Mouse (Mus musculus) embryonic facial prominence, embryonic 13.5 days (tissue): ENCODE data around the gene Tmem131l. TPM values are rescaled to one million over a fixed set of nuclear protein-coding genes. Genes with fewer than 3 reads are reported as not detected.

Source experiments
- ATAC-seq: fragments of 200-750 bp; cut with Nextera tagmentation; 2 replicates; pipeline ENCODE4 v1.8.0; 2017; ENCODE audit warnings: low read depth; ENCODE audit not compliant: insufficient number of reproducible peaks, insufficient read depth, low FRiP score, low TSS enrichment
- H3K27ac ChIP-seq: fragments of 300-500 bp; sonication (generic); 2 replicates; pipeline ENCODE4 v1.5.1; 2015; ENCODE audit warnings: moderate library complexity, mild to moderate bottlenecking, inconsistent platforms
- H3K27me3 ChIP-seq: fragments of 300-500 bp; sonication (generic); 2 replicates; pipeline ENCODE4 v1.6.1; 2015; ENCODE audit warnings: mild to moderate bottlenecking, inconsistent platforms
- H3K36me3 ChIP-seq: fragments of 300-500 bp; sonication (generic); 2 replicates; pipeline ENCODE4 v1.6.1; 2015; ENCODE audit warnings: mild to moderate bottlenecking, inconsistent platforms
- H3K4me1 ChIP-seq: fragments of 300-500 bp; sonication (generic); 2 replicates; pipeline ENCODE4 v1.6.1; 2015; ENCODE audit warnings: inconsistent platforms
- H3K4me2 ChIP-seq: fragments of 300-500 bp; sonication (generic); 2 replicates; pipeline ENCODE4 v1.6.1; 2015; ENCODE audit warnings: moderate library complexity, mild to moderate bottlenecking, inconsistent platforms
- H3K4me3 ChIP-seq: fragments of 300-500 bp; sonication (generic); 2 replicates; pipeline ENCODE4 v1.5.1; 2015; ENCODE audit warnings: mild to moderate bottlenecking, inconsistent platforms
- H3K9ac ChIP-seq: fragments of 300-500 bp; sonication (generic); 2 replicates; pipeline ENCODE4 v1.6.1; 2015; ENCODE audit warnings: mild to moderate bottlenecking, inconsistent platforms
- H3K9me3 ChIP-seq: fragments of 300-500 bp; sonication (generic); 2 replicates; pipeline ENCODE4 v1.6.1; 2016; ENCODE audit warnings: inconsistent platforms
- WGBS: fragments of 180-500 bp; shearing (Covaris S2); methylation state at CpG from one replicate; pipeline ENCODE4 v1.1.7; 2015; ENCODE audit warnings: mixed read lengths; 5-methylcytosine and 5-hydroxymethylcytosine counted together
- polyA plus RNA-seq: library from polyadenylated mRNA; unstranded; fragments of >200 nt; fragmentation: Nextera tagmentation; extraction: Ambion mirVana; gene quantifications from 2 replicates; pipeline ENCODE4 v1.2.1, GENCODE M21; 2015

Tmem131l gene
- polyA plus RNA-seq, 1 experiment from 2014 or later, result 67.4 TPM

DNA sequence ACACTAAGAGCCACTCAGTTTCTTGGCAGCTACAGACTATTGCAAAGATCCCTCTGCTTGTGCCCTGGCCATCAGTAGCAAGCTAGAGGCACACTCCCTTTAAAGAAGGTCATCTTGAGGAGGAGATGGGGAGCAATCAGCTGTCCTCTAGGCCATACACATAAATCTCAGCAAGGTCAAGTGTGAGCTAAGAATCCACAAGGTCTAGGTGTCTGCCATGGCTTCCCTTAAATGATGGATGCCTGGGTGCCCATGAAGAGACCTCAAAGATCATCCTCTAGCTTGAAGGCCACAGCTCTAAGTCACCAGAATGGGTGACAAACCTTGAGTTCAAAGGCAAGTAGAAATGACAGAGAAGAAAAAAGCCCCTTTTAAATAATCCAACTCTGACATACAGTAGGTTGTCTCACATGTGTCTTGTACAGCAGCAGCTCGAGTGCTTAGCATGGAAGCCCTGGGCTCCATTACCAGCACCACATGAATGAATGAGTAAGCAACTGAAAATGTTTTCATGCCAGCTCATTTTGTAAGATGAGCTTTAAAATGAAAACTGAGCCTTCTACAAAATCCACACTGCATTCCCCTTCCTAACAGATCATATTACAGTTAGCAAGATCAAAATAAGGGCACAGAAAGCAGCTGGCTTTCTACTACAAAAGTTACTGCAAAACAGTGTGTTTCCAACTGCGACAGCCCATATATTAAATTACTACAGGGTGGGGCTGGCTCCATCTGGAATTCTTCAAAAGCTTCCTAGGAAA lies 35.5 kb downstream of the Tmem131l start:
- no peak overlapping the region for H3K4me2 ChIP-seq
- no peak overlapping the region for H3K9ac ChIP-seq
- 17% methylated on average over 2 of the region's 2 CpGs for WGBS
- no peak overlapping the region for H3K4me3 ChIP-seq
- H3K4me1 ChIP-seq, result peaks cover 28% of the 10 kb centered on the region
- peak overlapping the region; percentile 34; the same call in 1 of the 2 replicates for H3K27ac ChIP-seq
- 0 out of 2 replicates have a peak, but pooled peaks have one; percentile 48 for ATAC-seq
- H3K36me3 ChIP-seq, result no peaks in the 10 kb centered on the region; the same call in 1 of the 2 replicates
- H3K27me3 ChIP-seq, result no peaks in the 10 kb centered on the region
- no peaks in the 10 kb centered on the region for H3K9me3 ChIP-seq

DNA sequence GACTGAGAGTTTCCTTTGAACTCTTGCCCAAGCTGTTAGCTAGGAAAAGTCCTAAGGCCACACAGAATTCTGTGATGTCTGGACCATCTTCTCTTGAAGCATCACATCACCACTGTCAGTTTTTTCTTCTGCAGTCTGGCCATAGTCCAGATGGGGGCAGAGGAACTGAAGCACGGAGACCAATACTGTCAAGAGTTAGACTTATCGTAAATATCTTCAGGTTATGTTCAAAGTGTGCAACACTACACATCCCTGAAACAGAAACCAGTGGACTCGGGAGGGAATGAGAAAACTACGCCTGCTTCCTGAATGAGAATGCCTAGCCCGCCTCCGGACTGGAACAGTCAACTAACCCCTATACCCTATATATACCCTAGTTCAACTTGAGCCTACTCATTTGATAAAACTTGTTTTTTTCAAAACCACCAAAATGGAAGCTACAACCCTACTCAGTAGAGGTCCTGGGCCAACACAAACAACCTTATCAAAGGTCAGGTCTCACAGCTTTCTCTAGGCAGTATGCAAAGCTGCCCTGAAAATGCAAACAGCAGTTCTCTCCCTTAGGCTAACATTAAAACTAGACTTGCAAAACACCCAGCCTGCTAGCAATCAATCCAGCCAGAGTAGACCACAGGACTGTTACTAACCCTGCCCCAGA lies 37.4 kb downstream of the Tmem131l start:
- Histone ChIP-seq H3K27me3 (no peaks in the 10 kb centered on the region), H3K4me2 (no peak overlapping the region), H3K4me1 (peaks cover 25% of the 10 kb centered on the region), H3K27ac (no peak overlapping the region), H3K4me3 (no peak overlapping the region), H3K36me3 (no peaks in the 10 kb centered on the region; the same call in 1 of the 2 replicates), H3K9me3 (no peaks in the 10 kb centered on the region), H3K9ac (no peak overlapping the region)
- WGBS, result 77% methylated on average over 6 of the region's 6 CpGs
- no peak for ATAC-seq

DNA sequence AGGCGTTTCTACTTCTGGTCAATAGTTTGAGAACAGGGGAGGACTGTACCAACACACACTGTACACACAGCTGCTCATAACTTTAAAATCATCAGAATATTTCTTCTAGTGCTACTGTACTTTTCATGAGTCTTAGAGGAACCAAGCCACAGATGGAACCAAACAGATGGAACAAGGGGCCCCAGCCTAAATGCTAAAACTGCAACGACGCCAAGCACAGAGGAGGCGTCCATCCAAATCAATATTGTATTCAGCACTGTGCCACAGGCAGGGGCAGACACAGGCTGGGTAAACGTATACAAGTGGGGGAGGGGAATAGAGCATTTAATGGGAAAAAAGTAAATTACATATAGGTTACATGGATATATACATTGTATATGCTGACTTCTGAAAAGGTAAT lies 42.4 kb downstream of the Tmem131l start:
- Histone ChIP-seq H3K4me2 (no peak overlapping the region), H3K4me1 (peaks cover 54% of the 10 kb centered on the region), H3K9ac (no peak overlapping the region), H3K27me3 (no peaks in the 10 kb centered on the region), H3K27ac (no peak overlapping the region), H3K9me3 (no peaks in the 10 kb centered on the region), H3K36me3 (no peaks in the 10 kb centered on the region; the same call in 1 of the 2 replicates), H3K4me3 (no peak overlapping the region)
- 63% methylated on average over 5 of the region's 5 CpGs for WGBS
- ATAC-seq, result no peak

DNA sequence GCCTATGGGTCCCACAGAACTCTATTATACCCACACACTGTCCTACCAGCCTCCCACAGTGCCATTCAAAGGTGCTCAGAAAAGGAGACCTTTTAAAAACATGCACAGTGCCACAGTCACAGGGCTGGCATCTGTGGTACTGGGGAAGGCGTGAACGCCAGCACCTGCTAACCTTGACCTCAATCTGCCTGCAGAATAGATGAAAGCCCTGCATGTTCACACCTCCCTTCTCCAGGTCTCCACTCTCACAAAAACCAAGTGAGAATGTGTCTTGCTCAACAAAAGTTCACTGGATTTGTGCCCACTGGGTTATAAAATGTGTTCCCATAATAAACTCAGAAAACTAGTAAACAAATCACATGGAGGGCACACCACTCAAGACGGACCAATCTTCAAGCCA lies 42.9 kb downstream of the Tmem131l start:
- H3K27ac ChIP-seq, result no peak overlapping the region
- no peak overlapping the region for H3K9ac ChIP-seq
- no peaks in the 10 kb centered on the region for H3K27me3 ChIP-seq
- H3K4me3 ChIP-seq, result no peak overlapping the region
- no peak for ATAC-seq
- no peaks in the 10 kb centered on the region for H3K9me3 ChIP-seq
- H3K4me2 ChIP-seq, result no peak overlapping the region
- 88% methylated on average over 3 of the region's 3 CpGs for WGBS
- peaks cover 51% of the 10 kb centered on the region for H3K4me1 ChIP-seq
- H3K36me3 ChIP-seq, result no peaks in the 10 kb centered on the region; the same call in 1 of the 2 replicates

DNA sequence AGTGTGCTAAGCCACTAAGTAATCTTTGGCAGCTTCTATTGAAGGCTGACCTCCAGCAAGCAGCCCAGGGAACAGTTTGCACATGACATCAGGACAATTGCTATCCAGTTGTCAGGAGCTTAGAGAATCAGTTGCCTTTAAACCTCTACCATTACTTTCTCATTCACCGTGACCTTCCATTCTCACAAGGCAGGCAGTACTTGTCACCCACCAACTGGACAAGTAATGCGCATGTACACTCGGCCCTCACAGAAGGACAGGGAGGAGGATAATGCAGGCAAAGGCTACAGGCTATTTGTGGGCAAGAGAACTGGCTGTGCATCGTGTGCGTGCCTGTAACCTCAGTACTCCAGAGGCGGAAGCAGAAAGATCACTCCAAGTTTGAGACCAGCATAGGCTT lies 43.9 kb downstream of the Tmem131l start:
- Histone ChIP-seq H3K4me2 (no peak overlapping the region), H3K4me3 (no peak overlapping the region), H3K9me3 (no peaks in the 10 kb centered on the region), H3K9ac (no peak overlapping the region), H3K27ac (no peak overlapping the region), H3K36me3 (no peaks in the 10 kb centered on the region), H3K27me3 (no peaks in the 10 kb centered on the region), H3K4me1 (peaks cover 50% of the 10 kb centered on the region)
- ATAC-seq, result no peak
- WGBS, result 78% methylated on average over 6 of the region's 6 CpGs

DNA sequence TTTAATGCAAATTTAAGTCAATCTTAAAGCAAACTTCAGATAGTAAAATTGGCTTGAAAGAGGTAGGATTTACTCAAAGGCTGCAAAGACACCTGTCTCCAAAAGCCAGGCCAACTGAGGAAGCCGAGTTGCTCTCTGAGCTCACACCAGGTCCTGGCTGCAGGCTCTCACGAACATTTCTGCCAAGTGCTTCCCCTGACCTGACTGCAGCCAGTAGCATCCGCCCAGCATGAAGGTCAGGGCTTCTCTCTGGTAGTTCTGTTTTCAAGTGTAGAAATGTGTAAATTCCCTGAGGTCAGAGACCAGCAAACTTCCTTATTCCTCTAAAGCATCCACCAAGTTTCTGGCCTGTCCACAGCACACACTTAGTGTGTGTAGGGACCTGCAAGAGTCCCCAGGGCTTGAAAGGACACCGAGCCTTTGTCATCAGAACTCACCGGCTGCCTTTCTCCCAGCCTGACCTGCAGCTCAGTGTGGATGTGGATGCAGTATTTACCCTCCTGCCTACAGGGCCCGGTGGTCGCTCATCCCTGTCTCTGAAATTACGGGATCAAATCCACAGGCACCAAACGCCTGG lies 44.6 kb downstream of the Tmem131l start:
- H3K36me3 ChIP-seq, result no peaks in the 10 kb centered on the region
- no peaks in the 10 kb centered on the region for H3K27me3 ChIP-seq
- no peaks in the 10 kb centered on the region for H3K9me3 ChIP-seq
- no peak overlapping the region for H3K27ac ChIP-seq
- no peak overlapping the region; the same call in 1 of the 2 replicates for H3K9ac ChIP-seq
- ATAC-seq, result no peak
- no peak overlapping the region for H3K4me2 ChIP-seq
- no peak overlapping the region for H3K4me3 ChIP-seq
- 50% methylated on average over 9 of the region's 9 CpGs for WGBS
- peaks cover 51% of the 10 kb centered on the region for H3K4me1 ChIP-seq

DNA sequence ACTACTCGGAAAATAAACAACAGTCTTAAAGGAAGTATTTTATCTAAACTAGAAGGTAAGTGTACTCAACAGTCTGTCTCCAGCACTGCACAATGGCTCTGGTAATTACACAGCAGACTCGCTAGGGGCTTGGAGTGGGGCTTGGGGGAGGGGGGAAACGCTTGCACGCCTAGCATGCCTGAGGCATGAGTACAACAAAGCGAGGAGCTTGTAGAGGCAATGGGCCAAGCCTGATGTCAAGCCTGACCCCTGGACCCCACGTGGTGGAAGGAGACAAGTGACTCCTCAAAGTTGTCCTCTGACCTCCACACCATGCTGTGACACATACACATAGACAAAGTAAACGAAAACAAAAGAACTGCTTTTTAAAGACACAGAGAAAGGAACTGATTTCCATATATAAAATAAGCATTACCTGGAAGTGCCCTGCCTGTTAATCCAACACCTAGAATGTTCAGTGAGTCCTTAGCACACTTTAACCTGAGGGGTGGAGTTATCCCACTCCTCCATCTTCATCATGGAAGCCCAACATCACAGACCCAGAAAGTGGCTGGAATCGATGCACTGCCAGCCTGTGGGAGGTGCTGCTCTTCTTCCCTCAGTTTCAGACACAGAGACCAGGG lies 45.6 kb downstream of the Tmem131l start:
- WGBS, result 17% methylated on average over 8 of the region's 8 CpGs
- H3K4me1 ChIP-seq, result peaks cover 61% of the 10 kb centered on the region

DNA sequence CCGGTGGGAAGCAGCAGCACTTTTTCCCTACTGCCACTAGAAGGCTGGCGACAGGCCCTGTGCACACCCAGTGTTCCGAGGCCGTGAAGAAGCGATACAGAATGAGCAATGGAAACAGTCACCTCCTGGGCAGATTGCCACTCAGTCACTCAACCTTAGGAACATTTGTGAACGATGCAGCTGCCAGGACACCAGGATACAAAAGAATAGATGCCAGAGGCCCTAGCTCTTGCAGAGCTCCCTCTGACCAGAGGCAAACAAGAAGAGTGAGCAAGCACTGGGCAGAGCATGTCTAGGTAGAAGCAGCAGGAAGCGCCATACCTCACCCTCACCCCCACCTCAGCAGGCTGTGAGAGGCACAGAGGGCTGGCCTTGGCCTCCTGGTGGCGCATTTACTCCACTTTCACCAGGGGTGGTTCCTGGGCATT lies 46.9 kb downstream of the Tmem131l start:
- Histone ChIP-seq H3K4me3 (no peak overlapping the region), H3K4me2 (no peak overlapping the region), H3K27ac (peak overlapping the region; percentile 29; the same call in 1 of the 2 replicates), H3K27me3 (no peaks in the 10 kb centered on the region), H3K4me1 (peaks cover 73% of the 10 kb centered on the region), H3K9ac (no peak overlapping the region), H3K36me3 (no peaks in the 10 kb centered on the region), H3K9me3 (no peaks in the 10 kb centered on the region)
- ATAC-seq, result no peak
- 72% methylated on average over 8 of the region's 8 CpGs for WGBS

More for the DNA sequence above, 45.6 kb downstream of the Tmem131l start:
- H3K36me3 ChIP-seq, result no peaks in the 10 kb centered on the region
- no peak overlapping the region for H3K9ac ChIP-seq
- no peaks in the 10 kb centered on the region for H3K9me3 ChIP-seq
- ATAC-seq, result no peak; the same call in 1 of the 2 replicates
- no peak overlapping the region for H3K4me3 ChIP-seq
- H3K4me2 ChIP-seq, result no peak overlapping the region
- H3K27me3 ChIP-seq, result no peaks in the 10 kb centered on the region
- no peak overlapping the region for H3K27ac ChIP-seq

DNA sequence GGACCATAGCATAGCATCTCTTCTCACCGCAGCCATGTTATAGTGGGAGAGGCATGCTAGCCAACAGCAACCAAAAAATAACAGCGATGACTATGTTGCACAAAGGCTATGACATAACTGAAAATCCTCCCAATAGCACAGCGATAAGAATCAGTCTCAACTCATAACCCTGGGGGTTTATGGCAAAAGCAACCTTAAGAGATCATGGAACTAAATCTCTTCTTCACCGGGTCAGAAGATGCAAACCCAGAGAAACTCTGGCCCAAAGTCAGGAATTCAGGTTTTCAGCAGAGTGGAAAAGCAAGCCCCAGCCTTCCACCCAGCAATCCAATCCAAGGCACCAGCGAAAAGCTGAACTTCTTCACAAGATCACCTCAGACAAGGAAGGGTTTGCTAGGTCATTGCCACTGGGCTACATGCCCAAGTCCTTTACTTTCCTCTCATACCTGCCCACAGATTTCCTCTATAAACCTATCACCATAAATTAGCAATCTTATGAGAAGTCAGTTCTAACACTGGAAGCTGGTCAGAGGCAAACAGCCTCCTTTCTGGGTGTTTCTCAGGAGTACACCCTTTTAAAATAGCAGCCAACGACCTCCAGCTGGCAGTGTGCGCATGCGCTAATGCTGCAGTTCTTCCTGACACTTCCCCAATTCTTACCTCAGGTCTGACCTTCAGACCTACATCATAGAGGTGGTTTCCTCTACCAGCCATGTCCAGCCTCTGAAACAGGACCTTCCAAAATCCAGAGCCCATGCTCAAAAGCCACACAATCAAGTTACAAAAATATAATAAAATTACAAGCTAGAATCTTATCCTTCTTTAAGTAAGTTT lies 48.1 kb downstream of the Tmem131l start:
- no peaks in the 10 kb centered on the region for H3K36me3 ChIP-seq
- H3K9me3 ChIP-seq, result no peaks in the 10 kb centered on the region
- no peak overlapping the region for H3K27ac ChIP-seq
- peaks cover 72% of the 10 kb centered on the region for H3K4me1 ChIP-seq
- no peak overlapping the region for H3K9ac ChIP-seq
- no peak overlapping the region for H3K4me3 ChIP-seq
- H3K27me3 ChIP-seq, result no peaks in the 10 kb centered on the region
- ATAC-seq, result no peak
- H3K4me2 ChIP-seq, result no peak overlapping the region
- WGBS, result 87% methylated on average over 8 of the region's 8 CpGs

DNA sequence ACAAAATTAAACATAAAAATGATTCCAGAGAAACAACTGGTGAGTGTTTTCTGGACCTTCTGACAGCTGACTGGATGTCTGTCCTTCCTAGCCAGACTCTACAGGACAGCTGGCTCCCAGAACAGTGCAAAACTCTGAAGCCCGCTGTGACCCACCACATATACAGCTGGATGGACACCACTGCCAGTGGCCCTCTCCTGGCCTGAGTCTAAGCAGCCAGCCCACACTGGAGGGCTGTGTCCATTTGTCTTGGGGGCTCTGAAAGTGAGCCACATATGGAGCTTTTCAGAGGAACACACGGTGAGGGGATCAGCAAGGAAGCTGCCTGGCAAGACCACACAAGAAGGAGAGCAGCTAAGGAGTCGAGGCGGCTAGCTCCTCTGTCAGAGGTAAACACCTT lies 51.8 kb downstream of the Tmem131l start:
- ATAC-seq, result no peak

More for the DNA sequence above, 51.8 kb downstream of the Tmem131l start:
- Histone ChIP-seq H3K4me3 (no peak overlapping the region), H3K9me3 (no peaks in the 10 kb centered on the region), H3K9ac (no peak overlapping the region), H3K27me3 (no peaks in the 10 kb centered on the region), H3K27ac (peak overlapping the region; percentile 40), H3K36me3 (no peaks in the 10 kb centered on the region), H3K4me2 (no peak overlapping the region), H3K4me1 (peaks cover 71% of the 10 kb centered on the region)
- WGBS, result 26% methylated on average over 4 of the region's 4 CpGs
